Mouse (Mus musculus): ENCODE measurements around the gene Rom1. TPM values are rescaled to one million over a fixed set of nuclear protein-coding genes. Genes with fewer than 3 reads are reported as not detected.

Gene Rom1
- polyA plus RNA-seq, 1 experiment from 2014 or later, result 2.9 TPM

- peaks cover 39% of the 10 kb centered on the region for H3K36me3 ChIP-seq (ENCODE audit: control insufficient read depth, insufficient read depth, low read length)
- peak overlapping the region; percentile 13; the same call in 1 of the 2 replicates for H3K4me3 ChIP-seq (ENCODE audit: low read length)
- 32% methylated on average over 5 of the region's 5 CpGs for WGBS
- H3K27me3 ChIP-seq (replicated peaks; ENCODE audit: control insufficient read depth, insufficient read depth, low read length), result no peaks in the 10 kb centered on the region
- ATAC-seq, result no peak
- peaks cover 22% of the 10 kb centered on the region for H3K4me1 ChIP-seq (ENCODE audit: control insufficient read depth, insufficient read depth, low read depth, low read length)
- peak overlapping the region; percentile 38 for H3K4me2 ChIP-seq (ENCODE audit: low read length)
- no peaks in the 10 kb centered on the region for H3K9me3 ChIP-seq (ENCODE audit: control insufficient read depth, low read length)
- no peak overlapping the region for H3K27ac ChIP-seq (ENCODE audit: low read depth, low read length)
- peak overlapping the region; percentile 33; the same call in 1 of the 2 replicates for H3K9ac ChIP-seq (ENCODE audit: low read depth, low read length)
Measured at GRCm38 (mm10) chr19:8944750-8945149, 15.6 kb upstream of the Rom1 start.

- Histone ChIP-seq H3K36me3 (ENCODE audit: control insufficient read depth, insufficient read depth, low read length) (peaks cover 34% of the 10 kb centered on the region), H3K9ac (ENCODE audit: low read depth, low read length) (no peak overlapping the region), H3K4me2 (ENCODE audit: low read length) (no peak overlapping the region), H3K4me1 (ENCODE audit: control insufficient read depth, insufficient read depth, low read depth, low read length) (peaks cover 22% of the 10 kb centered on the region), H3K4me3 (ENCODE audit: low read length) (no peak overlapping the region), H3K9me3 (ENCODE audit: control insufficient read depth, low read length) (no peaks in the 10 kb centered on the region), H3K27me3 (replicated peaks; ENCODE audit: control insufficient read depth, insufficient read depth, low read length) (no peaks in the 10 kb centered on the region), H3K27ac (ENCODE audit: low read depth, low read length) (no peak overlapping the region)
- ATAC-seq, result no peak
- whole genome bisulfite sequencing, result 67% methylated on average over 5 of the region's 5 CpGs
Measured at GRCm38 (mm10) chr19:8944062-8944461, 14.9 kb upstream of the Rom1 start.

- Histone ChIP-seq H3K27ac (ENCODE audit: low read depth, low read length) (no peak overlapping the region), H3K4me1 (ENCODE audit: control insufficient read depth, insufficient read depth, low read depth, low read length) (peaks cover 22% of the 10 kb centered on the region), H3K4me2 (ENCODE audit: low read length) (peak overlapping the region; percentile 71), H3K4me3 (ENCODE audit: low read length) (peak overlapping the region; percentile 89), H3K9me3 (ENCODE audit: control insufficient read depth, low read length) (no peaks in the 10 kb centered on the region), H3K27me3 (replicated peaks; ENCODE audit: control insufficient read depth, insufficient read depth, low read length) (no peaks in the 10 kb centered on the region), H3K36me3 (ENCODE audit: control insufficient read depth, insufficient read depth, low read length) (peaks cover 25% of the 10 kb centered on the region), H3K9ac (ENCODE audit: low read depth, low read length) (peak overlapping the region; percentile 97)
- no peak for ATAC-seq
- WGBS, result 74% methylated on average over 2 of the region's 2 CpGs
Measured at GRCm38 (mm10) chr19:8943047-8943446, 13.9 kb upstream of the Rom1 start.

- WGBS, result under 1% methylated on average over 41 of the region's 46 CpGs
- Histone ChIP-seq H3K27ac (ENCODE audit: low read depth, low read length) (peak overlapping the region; percentile 97), H3K36me3 (ENCODE audit: control insufficient read depth, insufficient read depth, low read length) (peaks cover 18% of the 10 kb centered on the region), H3K4me1 (ENCODE audit: control insufficient read depth, insufficient read depth, low read depth, low read length) (peaks cover 22% of the 10 kb centered on the region), H3K4me2 (ENCODE audit: low read length) (peak overlapping the region; percentile 71), H3K4me3 (ENCODE audit: low read length) (peak overlapping the region; percentile 89), H3K27me3 (replicated peaks; ENCODE audit: control insufficient read depth, insufficient read depth, low read length) (no peaks in the 10 kb centered on the region), H3K9ac (ENCODE audit: low read depth, low read length) (peak overlapping the region; percentile 97), H3K9me3 (ENCODE audit: control insufficient read depth, low read length) (no peaks in the 10 kb centered on the region)
- ATAC-seq, result peak; percentile 65
Measured at GRCm38 (mm10) chr19:8942276-8942964, 13.3 kb upstream of the Rom1 start.

GRCm38 (mm10) chr19:8941515-8942217, 12.5 kb upstream of the Rom1 start, which contains the start of gene Mta2:
Mta2 (plus strand) TSS chr19:8941875.
- ATAC-seq, result peak; percentile 96
- Histone ChIP-seq H3K27ac (ENCODE audit: low read depth, low read length) (peak within 1 kb of the TSS; percentile 97), H3K4me1 (ENCODE audit: control insufficient read depth, insufficient read depth, low read depth, low read length) (peaks cover 22% of the 10 kb centered on the region), H3K27me3 (replicated peaks; ENCODE audit: control insufficient read depth, insufficient read depth, low read length) (no peaks in the 10 kb centered on the region), H3K36me3 (ENCODE audit: control insufficient read depth, insufficient read depth, low read length) (peaks cover 12% of the 10 kb centered on the region), H3K9ac (ENCODE audit: low read depth, low read length) (peak within 1 kb of the TSS; percentile 97), H3K9me3 (ENCODE audit: control insufficient read depth, low read length) (no peaks in the 10 kb centered on the region), H3K4me2 (ENCODE audit: low read length) (peak within 1 kb of the TSS; percentile 71), H3K4me3 (ENCODE audit: low read length) (peak within 1 kb of the TSS; percentile 89)
- under 1% methylated on average over 64 of the region's 64 CpGs for WGBS

- H3K27ac ChIP-seq (ENCODE audit: low read depth, low read length), result 0 out of 2 replicates have a peak overlapping the region, but pooled peaks have one; percentile 9
- 29% methylated on average over 10 of the region's 10 CpGs for WGBS
- H3K9me3 ChIP-seq (ENCODE audit: control insufficient read depth, low read length), result no peaks in the 10 kb centered on the region
- H3K4me3 ChIP-seq (ENCODE audit: low read length), result peak overlapping the region; percentile 89
- peaks cover 8% of the 10 kb centered on the region for H3K36me3 ChIP-seq (ENCODE audit: control insufficient read depth, insufficient read depth, low read length)
- ATAC-seq, result peak; percentile 38
- H3K9ac ChIP-seq (ENCODE audit: low read depth, low read length), result peak overlapping the region; percentile 49
- peak overlapping the region; percentile 71 for H3K4me2 ChIP-seq (ENCODE audit: low read length)
- no peaks in the 10 kb centered on the region for H3K27me3 ChIP-seq (replicated peaks; ENCODE audit: control insufficient read depth, insufficient read depth, low read length)
- peaks cover 22% of the 10 kb centered on the region for H3K4me1 ChIP-seq (ENCODE audit: control insufficient read depth, insufficient read depth, low read depth, low read length)
Measured at GRCm38 (mm10) chr19:8941136-8941514, 12.0 kb upstream of the Rom1 start.

GRCm38 (mm10) chr19:8940526-8941133, 11.5 kb upstream of the Rom1 start:
- H3K9me3 ChIP-seq (ENCODE audit: control insufficient read depth, low read length), result no peaks in the 10 kb centered on the region
- 80% methylated on average over 15 of the region's 15 CpGs for WGBS
- no peak overlapping the region for H3K27ac ChIP-seq (ENCODE audit: low read depth, low read length)
- H3K36me3 ChIP-seq (ENCODE audit: control insufficient read depth, insufficient read depth, low read length), result peaks cover 6% of the 10 kb centered on the region
- no peaks in the 10 kb centered on the region for H3K27me3 ChIP-seq (replicated peaks; ENCODE audit: control insufficient read depth, insufficient read depth, low read length)
- peaks cover 22% of the 10 kb centered on the region for H3K4me1 ChIP-seq (ENCODE audit: control insufficient read depth, insufficient read depth, low read depth, low read length)
- ATAC-seq, result no peak
- H3K4me3 ChIP-seq (ENCODE audit: low read length), result no peak overlapping the region
- H3K9ac ChIP-seq (ENCODE audit: low read depth, low read length), result peak overlapping the region; percentile 49; the same call in 1 of the 2 replicates
- peak overlapping the region; percentile 71 for H3K4me2 ChIP-seq (ENCODE audit: low read length)

GRCm38 (mm10) chr19:8936736-8937135, 7.6 kb upstream of the Rom1 start:
- H3K4me2 ChIP-seq (ENCODE audit: low read length), result no peak overlapping the region
- WGBS, result 89% methylated on average over 2 of the region's 2 CpGs
- H3K27me3 ChIP-seq (replicated peaks; ENCODE audit: control insufficient read depth, insufficient read depth, low read length), result no peaks in the 10 kb centered on the region
- no peak overlapping the region for H3K27ac ChIP-seq (ENCODE audit: low read depth, low read length)
- no peaks in the 10 kb centered on the region for H3K9me3 ChIP-seq (ENCODE audit: control insufficient read depth, low read length)
- no peak overlapping the region for H3K9ac ChIP-seq (ENCODE audit: low read depth, low read length)
- H3K4me3 ChIP-seq (ENCODE audit: low read length), result no peak overlapping the region
- peaks cover 6% of the 10 kb centered on the region for H3K4me1 ChIP-seq (ENCODE audit: control insufficient read depth, insufficient read depth, low read depth, low read length)
- no peak for ATAC-seq
- H3K36me3 ChIP-seq (ENCODE audit: control insufficient read depth, insufficient read depth, low read length), result no peaks in the 10 kb centered on the region; the same call in 1 of the 2 replicates

- no peak overlapping the region for H3K27ac ChIP-seq (ENCODE audit: low read depth, low read length)
- H3K4me2 ChIP-seq (ENCODE audit: low read length), result no peak overlapping the region; the same call in 1 of the 2 replicates
- no peaks in the 10 kb centered on the region for H3K9me3 ChIP-seq (ENCODE audit: control insufficient read depth, low read length)
- no peak for ATAC-seq
- peaks cover 8% of the 10 kb centered on the region for H3K4me1 ChIP-seq (ENCODE audit: control insufficient read depth, insufficient read depth, low read depth, low read length)
- 82% methylated on average over 7 of the region's 7 CpGs for WGBS
- H3K36me3 ChIP-seq (ENCODE audit: control insufficient read depth, insufficient read depth, low read length), result peaks cover 11% of the 10 kb centered on the region
- H3K9ac ChIP-seq (ENCODE audit: low read depth, low read length), result no peak overlapping the region
- 0 out of 2 replicates have a peak, but pooled peaks cover 2% of the 10 kb centered on the region for H3K27me3 ChIP-seq (replicated peaks; ENCODE audit: control insufficient read depth, insufficient read depth, low read length)
- no peak overlapping the region for H3K4me3 ChIP-seq (ENCODE audit: low read length)
Measured at GRCm38 (mm10) chr19:8930771-8931170, 1.6 kb upstream of the Rom1 start.

All from hindbrain, embryonic 16.5 days (tissue).